Mouse (Mus musculus) liver, embryonic 13.5 days (tissue): ENCODE measurements around the gene Insl5. TPM values are rescaled to one million over a fixed set of nuclear protein-coding genes. Genes with fewer than 3 reads are reported as not detected.

ENCODE experiments used
- ATAC-seq: fragments of 200-750 bp; cut with Nextera tagmentation; 2 replicates; pipeline ENCODE4 v1.8.0; 2017; ENCODE audit warnings: low read depth, mild to moderate bottlenecking, moderate number of reproducible peaks, moderate library complexity
- DNase-seq: peaks from one replicate; pipeline ENCODE4 v3.0.0; 2022
- H3K27ac ChIP-seq: fragments of 300-500 bp; sonication (generic); 2 replicates; pipeline ENCODE4 v1.5.1; 2015; ENCODE audit warnings: moderate library complexity, mild to moderate bottlenecking, inconsistent platforms
- H3K27me3 ChIP-seq: fragments of 300-500 bp; sonication (generic); 2 replicates; pipeline ENCODE4 v1.6.1; 2015; ENCODE audit warnings: mild to moderate bottlenecking, inconsistent platforms
- H3K36me3 ChIP-seq: fragments of 300-500 bp; sonication (generic); 2 replicates; pipeline ENCODE4 v1.6.1; 2015; ENCODE audit warnings: mild to moderate bottlenecking, inconsistent platforms
- H3K4me1 ChIP-seq: fragments of 300-500 bp; sonication (generic); replicated peaks from 2 replicates; pipeline ENCODE4 v1.6.1; 2015; ENCODE audit warnings: inconsistent platforms
- H3K4me2 ChIP-seq: fragments of 300-500 bp; sonication (generic); 2 replicates; pipeline ENCODE4 v1.6.1; 2015; ENCODE audit warnings: inconsistent platforms, mild to moderate bottlenecking, moderate library complexity
- H3K4me3 ChIP-seq: fragments of 300-500 bp; sonication (generic); replicated peaks from 2 replicates; pipeline ENCODE4 v1.5.1; 2015; ENCODE audit warnings: mild to moderate bottlenecking, inconsistent platforms
- H3K9ac ChIP-seq: fragments of 300-500 bp; sonication (generic); 2 replicates; pipeline ENCODE4 v1.6.1; 2015; ENCODE audit warnings: mild to moderate bottlenecking, inconsistent platforms
- H3K9me3 ChIP-seq: fragments of 300-500 bp; sonication (generic); replicated peaks from 2 replicates; pipeline ENCODE4 v1.6.1; 2016; ENCODE audit warnings: inconsistent platforms
- WGBS: fragments of 180-500 bp; shearing (Covaris S2); methylation state at CpG from one replicate; pipeline ENCODE4 v1.1.7; 2015; ENCODE audit not compliant: insufficient replicate concordance; 5-methylcytosine and 5-hydroxymethylcytosine counted together
- polyA plus RNA-seq: library from polyadenylated mRNA; unstranded; fragments of >200 nt; fragmentation: Nextera tagmentation; extraction: Ambion mirVana; gene quantifications from 2 replicates; pipeline ENCODE4 v1.2.1, GENCODE M21; 2015

Insl5 gene
- polyA plus RNA-seq, 1 experiment from 2014 or later: not detected

- WGBS: 63% methylated on average over 7 of the region's 7 CpGs
Measured at GRCm38 (mm10) chr4:103027745-103028144, 1.1 kb upstream of the Insl5 start.

GRCm38 (mm10) chr4:103013490-103013889, 13.2 kb downstream of the Insl5 start:
- Histone ChIP-seq H3K4me3 (no peak overlapping the region), H3K9me3 (no peaks in the 10 kb centered on the region), H3K9ac (no peak overlapping the region), H3K4me2 (no peak overlapping the region), H3K27me3 (no peaks in the 10 kb centered on the region), H3K27ac (no peak overlapping the region), H3K36me3 (no peaks in the 10 kb centered on the region), H3K4me1 (no peaks in the 10 kb centered on the region)
- WGBS: 35% methylated on average over 4 of the region's 4 CpGs
- DNase-seq (no peak), ATAC-seq (no peak)

More at GRCm38 (mm10) chr4:103027745-103028144, 1.1 kb upstream of the Insl5 start:
- Histone ChIP-seq H3K36me3 (no peaks in the 10 kb centered on the region), H3K27me3 (no peaks in the 10 kb centered on the region), H3K9ac (no peak overlapping the region), H3K9me3 (no peaks in the 10 kb centered on the region), H3K4me1 (no peaks in the 10 kb centered on the region), H3K27ac (no peak overlapping the region), H3K4me2 (no peak overlapping the region), H3K4me3 (no peak overlapping the region)
- no peak for ATAC-seq
- no peak for DNase-seq

- 50% methylated on average over 7 of the region's 7 CpGs for WGBS
- Histone ChIP-seq H3K27me3 (no peaks in the 10 kb centered on the region), H3K36me3 (no peaks in the 10 kb centered on the region), H3K4me3 (no peak overlapping the region), H3K4me1 (no peaks in the 10 kb centered on the region), H3K9ac (no peak overlapping the region), H3K27ac (no peak overlapping the region), H3K4me2 (no peak overlapping the region), H3K9me3 (no peaks in the 10 kb centered on the region)
- DNase-seq (no peak), ATAC-seq (no peak)
Measured at GRCm38 (mm10) chr4:103011823-103012222, 14.8 kb downstream of the Insl5 start.

- no peak for DNase-seq
- WGBS: 68% methylated on average over 4 of the region's 4 CpGs
Measured at GRCm38 (mm10) chr4:103010734-103011133, 15.9 kb downstream of the Insl5 start.

DNA sequence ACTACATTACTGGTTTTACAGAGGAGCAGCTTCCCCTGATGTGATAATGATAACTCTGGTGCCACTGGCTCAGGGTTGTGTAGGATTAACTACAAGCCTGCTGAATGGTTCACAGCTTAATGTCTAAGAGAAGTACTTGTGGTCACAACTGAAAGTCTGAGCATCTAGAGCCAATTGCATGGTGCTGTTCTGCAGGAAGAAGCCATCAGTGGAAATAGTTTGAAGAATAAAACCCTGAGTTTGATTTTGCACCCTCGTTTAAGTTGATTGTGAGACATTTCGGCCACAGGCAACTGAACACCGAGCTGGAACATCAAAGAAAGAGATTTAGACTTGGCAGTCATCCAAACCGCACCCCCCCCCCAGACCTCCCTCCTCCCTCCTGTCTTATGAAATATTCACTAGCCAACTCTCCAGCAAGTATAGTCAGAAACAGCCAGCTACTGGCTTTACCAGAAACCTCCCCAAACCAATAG, 19.7 kb downstream of the Insl5 start:
- Histone ChIP-seq H3K4me3 (no peak overlapping the region), H3K9me3 (no peaks in the 10 kb centered on the region), H3K4me2 (no peak overlapping the region), H3K27ac (no peak overlapping the region), H3K4me1 (no peaks in the 10 kb centered on the region), H3K27me3 (no peaks in the 10 kb centered on the region), H3K36me3 (no peaks in the 10 kb centered on the region), H3K9ac (no peak overlapping the region)
- DNase-seq (no peak), ATAC-seq (no peak)
- WGBS: 41% methylated on average over 4 of the region's 4 CpGs

More at GRCm38 (mm10) chr4:103010734-103011133, 15.9 kb downstream of the Insl5 start:
- H3K27me3 ChIP-seq: no peaks in the 10 kb centered on the region
- H3K9me3 ChIP-seq: no peaks in the 10 kb centered on the region
- no peak overlapping the region for H3K4me3 ChIP-seq
- no peak overlapping the region for H3K4me2 ChIP-seq
- no peaks in the 10 kb centered on the region for H3K4me1 ChIP-seq
- no peaks in the 10 kb centered on the region for H3K36me3 ChIP-seq
- no peak for ATAC-seq
- no peak overlapping the region for H3K27ac ChIP-seq
- H3K9ac ChIP-seq: no peak overlapping the region

DNA sequence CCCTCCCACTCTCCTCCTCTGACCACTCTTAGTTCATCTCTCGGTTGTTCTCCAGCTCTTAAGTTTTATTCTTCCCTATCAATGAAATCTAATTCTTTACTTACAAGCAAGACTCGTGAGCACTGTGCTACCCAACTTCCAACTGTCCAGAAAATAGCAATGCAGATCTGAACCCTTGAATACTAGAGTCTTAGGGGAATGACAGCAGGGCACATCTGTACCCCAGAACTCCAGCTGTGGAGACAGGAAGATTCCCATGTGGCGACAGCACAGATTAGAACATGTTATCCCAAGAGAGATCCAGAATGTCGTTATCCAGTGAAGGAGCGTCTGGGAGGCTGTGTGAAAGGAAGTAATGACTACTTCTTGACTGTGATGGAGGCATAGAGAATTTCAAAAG, 20.4 kb downstream of the Insl5 start:
- no peaks in the 10 kb centered on the region for H3K9me3 ChIP-seq
- H3K4me1 ChIP-seq: no peaks in the 10 kb centered on the region
- no peaks in the 10 kb centered on the region for H3K27me3 ChIP-seq
- WGBS: 60% methylated on average over 5 of the region's 5 CpGs
- H3K4me2 ChIP-seq: no peak overlapping the region
- ATAC-seq (no peak), DNase-seq (no peak)
- H3K4me3 ChIP-seq: no peak overlapping the region
- no peaks in the 10 kb centered on the region for H3K36me3 ChIP-seq
- no peak overlapping the region for H3K27ac ChIP-seq
- H3K9ac ChIP-seq: no peak overlapping the region

DNA sequence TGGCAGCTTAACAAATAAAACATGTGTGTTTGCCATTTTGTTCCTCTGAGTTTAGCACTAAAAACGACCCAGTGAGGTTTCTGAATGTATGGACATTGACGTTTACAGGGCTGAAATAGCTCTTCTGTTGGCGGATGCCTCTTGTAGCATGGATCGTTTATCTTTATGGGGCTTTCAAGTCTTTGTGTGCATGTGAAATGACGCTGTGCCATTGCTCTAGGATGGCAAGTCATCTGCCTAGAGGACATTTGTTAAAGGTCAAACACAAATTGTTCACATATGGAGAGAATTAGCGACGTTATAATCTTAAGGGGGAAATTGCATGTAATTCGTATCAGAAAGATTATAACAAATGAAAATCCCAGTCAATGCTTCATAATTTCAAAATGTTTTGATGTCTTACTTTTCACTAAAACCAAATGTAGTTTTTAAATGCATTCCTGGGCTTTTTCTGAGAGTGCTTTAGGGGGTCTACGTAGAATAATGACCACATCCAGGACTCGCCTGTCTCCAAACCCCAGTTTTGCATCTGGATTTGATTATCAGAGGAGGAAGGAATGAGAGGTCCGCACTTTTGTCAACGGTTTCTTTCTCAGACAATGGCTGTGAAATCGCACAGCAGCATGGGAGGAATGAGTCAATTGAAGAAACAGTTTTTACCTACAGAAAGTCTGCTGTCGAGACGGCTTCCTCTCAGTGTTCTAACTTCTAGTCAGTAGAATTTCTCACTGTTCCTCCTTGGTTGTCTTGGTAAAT, 21.3 kb downstream of the Insl5 start:
- no peak for ATAC-seq
- Histone ChIP-seq H3K4me2 (no peak overlapping the region), H3K36me3 (no peaks in the 10 kb centered on the region), H3K27me3 (no peaks in the 10 kb centered on the region), H3K4me1 (no peaks in the 10 kb centered on the region), H3K9me3 (no peaks in the 10 kb centered on the region), H3K4me3 (no peak overlapping the region), H3K9ac (no peak overlapping the region), H3K27ac (no peak overlapping the region)
- 72% methylated on average over 15 of the region's 15 CpGs for WGBS
- no peak for DNase-seq

DNA sequence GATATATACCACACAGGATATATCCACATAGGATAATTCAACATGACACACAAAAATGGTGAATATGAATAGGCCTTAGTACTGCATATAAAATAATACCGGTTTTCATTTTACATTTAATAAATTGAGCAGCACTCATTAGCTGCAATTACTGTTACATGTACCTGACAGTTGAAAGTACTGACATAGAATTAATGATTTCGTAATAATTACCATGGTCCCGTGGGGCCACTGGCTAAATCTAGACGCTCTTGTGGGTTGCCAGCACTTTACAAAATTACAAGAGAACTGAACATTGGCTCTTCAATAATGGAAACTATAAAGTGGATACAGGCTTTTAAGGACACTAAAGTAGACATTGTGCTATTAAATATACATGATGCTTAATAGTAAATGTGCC, 22.0 kb downstream of the Insl5 start:
- Histone ChIP-seq H3K27me3 (no peaks in the 10 kb centered on the region), H3K4me1 (no peaks in the 10 kb centered on the region), H3K9me3 (no peaks in the 10 kb centered on the region), H3K9ac (no peak overlapping the region), H3K36me3 (no peaks in the 10 kb centered on the region), H3K27ac (no peak overlapping the region), H3K4me3 (no peak overlapping the region), H3K4me2 (no peak overlapping the region)
- no peak for DNase-seq
- ATAC-seq: no peak
- 74% methylated on average over 4 of the region's 4 CpGs for WGBS

GRCm38 (mm10) chr4:102991685-102992084, 35.0 kb downstream of the Insl5 start:
- Histone ChIP-seq H3K36me3 (no peaks in the 10 kb centered on the region), H3K4me3 (no peak overlapping the region), H3K27me3 (no peaks in the 10 kb centered on the region), H3K4me2 (no peak overlapping the region), H3K9me3 (no peaks in the 10 kb centered on the region), H3K27ac (no peak overlapping the region), H3K4me1 (no peaks in the 10 kb centered on the region), H3K9ac (no peak overlapping the region)
- DNase-seq (no peak), ATAC-seq (no peak)
- WGBS: 70% methylated on average over 3 of the region's 3 CpGs

DNA sequence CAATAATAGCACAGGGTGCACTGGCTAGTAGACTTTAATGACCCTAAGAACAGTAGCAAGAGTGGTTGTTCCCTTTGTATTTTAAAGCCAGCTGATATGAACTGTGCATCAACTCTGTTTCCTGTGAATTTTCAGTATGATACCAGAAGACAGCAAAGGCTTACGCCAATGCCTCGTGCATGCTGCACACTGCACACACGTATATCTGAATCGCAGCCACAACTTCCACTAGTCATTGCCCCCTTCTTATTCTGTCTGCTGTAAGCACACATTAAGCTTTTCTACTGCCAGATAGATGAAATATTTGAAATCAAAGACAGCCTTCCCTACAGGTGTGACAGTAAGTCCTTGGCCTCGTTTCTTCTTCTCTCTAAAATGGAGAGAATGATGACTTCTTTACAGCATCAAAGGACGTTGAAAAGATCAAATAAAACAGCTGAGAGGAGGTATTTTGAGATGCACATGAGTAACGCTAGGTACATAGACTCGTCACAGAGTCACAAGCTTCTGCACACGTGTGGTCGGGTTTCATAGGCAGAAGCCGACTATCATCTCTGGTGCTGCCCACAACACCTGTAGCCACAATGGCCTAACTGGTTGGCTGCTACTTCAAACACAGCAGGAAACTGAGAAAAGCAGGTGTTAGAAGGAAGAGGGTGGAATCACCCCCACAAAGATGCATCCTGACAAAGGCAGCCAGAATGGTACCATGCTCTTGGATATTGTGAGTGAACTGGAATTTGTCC, 35.9 kb downstream of the Insl5 start:
- no peaks in the 10 kb centered on the region for H3K27me3 ChIP-seq
- no peak overlapping the region for H3K4me2 ChIP-seq
- H3K9me3 ChIP-seq: no peaks in the 10 kb centered on the region
- 67% methylated on average over 11 of the region's 11 CpGs for WGBS
- H3K4me1 ChIP-seq: no peaks in the 10 kb centered on the region
- H3K36me3 ChIP-seq: no peaks in the 10 kb centered on the region
- no peak for ATAC-seq
- H3K4me3 ChIP-seq: no peak overlapping the region
- no peak for DNase-seq
- no peak overlapping the region for H3K9ac ChIP-seq
- no peak overlapping the region for H3K27ac ChIP-seq

GRCm38 (mm10) chr4:102990016-102990415, 36.6 kb downstream of the Insl5 start:
- no peaks in the 10 kb centered on the region for H3K9me3 ChIP-seq
- no peak overlapping the region for H3K9ac ChIP-seq
- H3K4me3 ChIP-seq: no peak overlapping the region
- H3K27ac ChIP-seq: no peak overlapping the region
- H3K4me1 ChIP-seq: no peaks in the 10 kb centered on the region
- no peak overlapping the region for H3K4me2 ChIP-seq
- 61% methylated on average over 4 of the region's 4 CpGs for WGBS
- no peaks in the 10 kb centered on the region for H3K36me3 ChIP-seq
- ATAC-seq: no peak
- H3K27me3 ChIP-seq: no peaks in the 10 kb centered on the region
- no peak for DNase-seq
